Mouse (Mus musculus): ENCODE data around the gene Idh1.

Idh1 gene

DNA sequence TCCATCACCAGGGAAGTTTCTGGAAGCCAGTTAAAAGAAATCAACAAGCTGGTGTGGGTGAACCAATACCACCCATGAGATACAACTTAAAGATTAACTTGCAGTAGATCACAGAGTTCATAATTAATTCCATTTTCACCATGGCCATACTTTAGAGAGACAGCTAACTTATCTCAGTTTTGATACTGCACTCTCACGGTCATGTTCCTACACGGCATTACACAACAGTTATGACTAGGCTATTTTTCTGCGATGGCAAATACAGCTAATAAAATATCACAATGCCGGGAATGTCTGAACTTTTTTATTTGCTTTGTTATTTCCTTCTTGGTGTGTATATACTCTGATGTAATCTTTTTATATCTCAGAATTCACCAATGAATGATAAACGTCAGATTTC is 9.4 kb downstream of the Idh1 start:
- DNase-seq (ENCODE audit: low read depth, low spot score): peak; percentile 46

DNA sequence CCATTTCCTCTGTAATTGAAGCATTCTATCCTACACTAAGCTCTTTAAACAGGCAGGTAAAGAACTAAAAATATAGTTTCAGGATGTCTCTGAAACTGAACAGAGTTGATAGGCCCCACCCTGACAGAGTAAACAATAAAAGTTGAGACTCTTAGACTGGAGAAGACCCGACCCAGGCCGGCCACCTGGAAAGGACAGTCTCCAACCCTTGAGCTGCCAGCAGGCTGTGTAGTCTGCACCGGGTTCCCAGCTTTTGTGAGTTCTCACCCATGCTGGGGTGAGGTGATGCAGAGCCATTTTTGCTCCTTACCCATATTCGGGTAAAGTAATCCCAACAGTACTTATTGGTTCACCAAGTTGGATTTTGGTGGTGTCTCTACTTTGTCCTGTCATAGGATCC is 10.1 kb downstream of the Idh1 start:
- no peak for DNase-seq (ENCODE audit: low read depth, low spot score)

DNA sequence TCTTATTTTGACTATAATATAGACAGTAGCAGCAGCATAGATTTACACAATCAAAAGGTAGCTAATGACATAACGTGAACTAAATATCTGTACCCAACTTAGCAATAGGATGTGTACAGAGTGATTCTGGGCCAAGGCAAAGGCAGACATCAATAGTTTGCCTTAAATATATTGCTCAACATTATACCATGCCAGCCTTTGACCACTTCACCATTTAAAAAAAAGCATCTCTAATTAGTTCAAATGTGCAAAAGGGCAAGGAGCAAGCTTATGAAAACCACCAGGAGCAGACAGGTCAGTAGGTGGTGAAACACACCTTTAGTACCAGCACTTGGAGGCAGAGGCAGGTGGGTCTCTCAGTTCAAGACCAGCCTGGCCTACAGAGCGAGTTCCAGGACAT is 12.6 kb downstream of the Idh1 start:
- DNase-seq (ENCODE audit: low read depth, low spot score): no peak

DNA sequence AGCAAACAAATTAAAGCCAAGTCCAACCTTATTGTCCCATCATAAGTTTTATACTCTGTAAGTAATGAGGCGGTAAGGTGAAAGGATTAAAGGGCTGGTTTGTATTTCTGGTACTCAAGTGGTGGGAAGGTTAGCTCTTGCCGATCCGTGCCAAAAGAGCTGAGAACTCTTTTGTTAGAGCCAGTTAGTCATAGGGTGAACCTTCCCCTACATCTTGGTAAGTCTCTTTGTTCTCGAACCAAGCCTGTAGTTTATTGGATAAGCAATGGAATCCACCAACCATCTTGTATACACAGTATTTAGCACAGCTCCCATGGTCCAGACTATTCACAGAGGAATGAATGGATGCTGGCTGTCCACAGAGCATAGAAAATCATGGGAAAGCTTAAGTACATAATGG is 14.7 kb downstream of the Idh1 start:
- no peak for DNase-seq (ENCODE audit: low read depth, low spot score)

DNA sequence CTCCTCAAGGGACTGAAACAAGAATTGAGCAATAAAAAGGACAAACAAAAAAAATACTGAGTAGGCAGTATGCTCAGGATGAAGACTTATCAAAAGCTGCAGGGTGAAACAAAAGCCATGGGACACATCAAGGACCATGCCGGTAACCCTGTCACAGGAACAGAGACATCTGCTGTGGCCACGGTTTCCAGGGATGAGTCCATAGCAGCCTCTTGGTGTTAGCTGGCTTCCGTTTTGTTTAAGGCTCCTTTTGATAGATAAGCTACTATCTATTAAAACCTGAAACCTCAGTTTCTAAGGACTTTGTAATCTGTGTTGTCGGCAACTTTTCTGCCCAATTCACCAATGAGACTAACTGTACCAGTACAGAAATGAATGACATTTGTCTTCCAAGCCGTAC is 16.4 kb downstream of the Idh1 start:
- DNase-seq (ENCODE audit: low read depth, low spot score): no peak

DNA sequence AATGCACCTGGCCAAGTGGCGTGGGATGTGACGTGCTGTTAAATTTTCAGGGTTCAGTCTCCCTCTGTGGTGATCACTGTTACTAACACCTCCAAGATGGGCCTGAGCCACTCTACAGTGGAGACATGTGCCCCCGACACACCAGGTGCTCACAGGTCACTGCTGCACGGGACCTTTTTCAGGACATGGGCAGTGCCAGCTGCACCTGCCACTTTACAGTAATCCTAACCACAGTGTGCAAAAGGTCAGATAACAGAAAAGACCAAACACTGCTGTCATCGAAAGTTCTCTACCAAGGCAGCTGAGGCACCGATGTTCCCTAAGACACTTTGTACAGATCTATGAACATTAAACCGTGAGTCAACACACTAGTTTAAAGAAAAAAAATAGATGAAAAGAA is 16.8 kb downstream of the Idh1 start:
- no peak for DNase-seq (ENCODE audit: low read depth, low spot score)

DNA sequence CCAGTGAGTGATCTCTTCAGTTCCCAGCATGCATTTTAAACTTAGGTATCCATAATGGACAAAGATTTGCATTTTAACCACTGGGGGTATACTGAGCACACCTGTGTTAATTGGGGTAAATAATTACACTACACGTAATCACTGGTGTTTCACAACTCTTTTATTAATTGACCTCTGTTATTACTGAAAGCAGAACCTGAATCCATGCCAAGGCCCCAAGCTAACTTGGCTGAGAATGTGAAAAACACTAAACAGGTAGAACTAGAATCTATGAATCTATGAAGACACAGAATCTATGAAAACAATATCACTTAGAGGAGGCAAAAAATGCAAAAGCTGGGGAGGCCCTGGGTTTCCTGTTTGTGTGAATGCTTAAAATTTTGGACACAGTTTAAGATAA is 18.8 kb downstream of the Idh1 start:
- DNase-seq (ENCODE audit: low read depth, low spot score): no peak

DNA sequence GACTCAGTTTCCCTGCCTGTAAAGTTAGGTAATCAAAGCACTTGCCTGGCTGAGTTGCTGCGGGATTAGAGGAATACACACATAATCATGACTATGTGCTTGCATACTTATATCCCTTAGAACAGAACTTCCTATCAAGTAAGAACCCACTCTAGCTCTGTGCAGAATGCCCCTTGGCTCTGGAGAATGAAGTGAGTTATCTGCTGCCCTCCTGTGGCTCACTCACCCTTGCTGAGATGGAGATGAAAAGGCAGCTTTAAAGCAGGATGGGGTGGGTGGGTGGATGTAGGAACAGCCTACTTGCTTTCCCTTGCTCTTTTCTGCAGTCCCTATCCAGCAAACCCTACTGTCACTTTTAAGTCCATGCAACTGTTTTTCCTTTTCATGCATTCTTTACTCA is 24.1 kb downstream of the Idh1 start:
- no peak for DNase-seq (ENCODE audit: low read depth, low spot score)

DNA sequence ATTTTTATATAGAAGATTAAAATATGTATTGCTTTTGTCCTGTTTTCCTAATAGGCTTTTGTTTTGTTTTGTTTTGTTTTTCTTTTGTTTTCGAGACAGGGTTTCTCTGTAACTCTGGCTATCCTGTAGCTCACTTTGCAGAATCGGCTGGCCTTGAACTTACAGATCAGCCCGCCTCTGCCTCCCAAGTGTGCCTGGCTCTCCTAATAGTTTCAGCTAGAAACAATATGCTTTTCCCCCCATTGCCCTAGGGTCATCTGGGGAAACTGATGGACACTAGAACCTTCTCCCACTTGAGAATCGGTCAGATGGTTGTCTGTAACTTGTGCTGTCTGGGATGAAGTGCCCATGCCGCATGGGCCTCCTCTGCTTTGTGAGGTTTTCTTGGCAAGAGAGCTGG is 30.2 kb downstream of the Idh1 start:
- no peak for DNase-seq (ENCODE audit: low read depth, low spot score)

DNA sequence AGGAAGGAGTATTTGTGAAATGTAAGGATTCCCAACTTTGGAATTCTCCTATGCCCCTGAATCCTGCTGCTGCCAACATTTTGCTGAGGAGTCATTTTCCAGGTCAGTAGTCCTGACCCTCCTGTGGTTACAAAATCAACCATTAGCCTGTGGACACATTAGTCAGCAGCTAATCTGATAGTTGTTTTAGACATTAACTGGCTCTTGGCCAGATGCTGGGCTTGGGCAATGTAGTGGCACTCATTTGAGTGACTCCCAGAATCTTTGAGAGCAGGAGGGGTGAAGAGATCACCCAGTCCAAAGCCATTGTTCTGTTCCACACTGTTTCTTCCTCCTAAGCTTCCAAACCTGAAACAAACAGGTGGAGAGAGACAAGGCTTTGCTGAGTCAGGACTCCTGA is 31.5 kb downstream of the Idh1 start:
- DNase-seq (ENCODE audit: low read depth, low spot score): peak; percentile 93

DNA sequence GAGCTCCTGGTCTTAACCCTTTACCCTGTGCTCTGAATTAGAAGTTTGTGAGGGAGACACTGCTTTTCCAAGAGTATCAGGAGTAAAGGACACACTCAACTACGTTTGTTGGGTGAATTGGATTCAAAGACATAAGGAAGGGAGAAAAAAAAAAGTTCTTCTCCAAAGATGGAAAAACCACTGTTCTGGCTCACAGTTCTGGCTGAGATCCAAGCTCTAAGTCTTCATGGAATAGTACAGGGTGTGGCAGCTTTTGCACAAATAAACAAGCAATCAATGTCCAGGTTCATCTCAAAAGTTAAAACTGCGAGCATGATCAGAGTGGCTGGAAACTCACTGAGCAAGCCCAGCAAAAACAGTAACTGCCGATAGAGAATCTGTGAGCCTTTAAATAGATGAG is 38.3 kb downstream of the Idh1 start:
- DNase-seq (ENCODE audit: low read depth, low spot score): peak; percentile 54

DNA sequence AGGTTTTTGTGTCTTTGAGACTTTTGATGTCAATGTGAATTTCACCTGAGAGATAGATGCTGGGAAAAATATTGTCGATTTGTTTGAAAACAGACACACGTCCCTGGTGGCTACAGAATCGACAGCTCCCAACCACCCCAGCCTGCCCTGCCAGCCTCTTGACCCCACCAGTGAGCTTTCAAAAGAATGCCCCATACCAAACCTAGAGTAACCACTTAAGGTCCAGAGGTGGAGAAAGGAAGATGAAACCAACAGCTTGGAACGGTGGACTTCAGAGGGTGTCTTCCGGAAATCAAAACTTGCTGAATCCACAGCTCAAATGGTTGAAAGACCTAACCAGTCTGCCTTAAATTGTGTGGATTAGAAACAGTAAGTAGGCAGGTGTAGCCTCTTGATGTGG is 39.0 kb downstream of the Idh1 start:
- no peak for DNase-seq (ENCODE audit: low read depth, low spot score)

DNA sequence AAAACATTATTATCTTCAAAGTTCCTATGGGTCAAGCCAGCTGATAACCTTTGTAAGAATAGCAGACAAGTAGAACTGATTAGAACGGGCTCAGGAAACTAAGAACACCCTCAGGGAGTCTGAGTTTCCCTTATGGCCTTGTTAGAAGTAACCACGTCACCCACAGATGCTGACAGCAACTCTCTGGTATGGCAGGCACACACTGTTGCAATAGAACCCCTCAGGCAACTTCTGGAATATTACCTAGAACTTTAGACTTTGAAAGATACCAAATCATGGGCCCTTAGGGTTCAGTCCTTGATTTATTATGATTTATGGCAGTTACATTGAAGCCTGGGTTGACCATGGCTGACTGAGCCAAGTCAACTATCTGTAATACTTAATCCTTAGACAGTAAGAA is 39.7 kb downstream of the Idh1 start:
- peak; percentile 88 for DNase-seq (ENCODE audit: low read depth, low spot score)

DNA sequence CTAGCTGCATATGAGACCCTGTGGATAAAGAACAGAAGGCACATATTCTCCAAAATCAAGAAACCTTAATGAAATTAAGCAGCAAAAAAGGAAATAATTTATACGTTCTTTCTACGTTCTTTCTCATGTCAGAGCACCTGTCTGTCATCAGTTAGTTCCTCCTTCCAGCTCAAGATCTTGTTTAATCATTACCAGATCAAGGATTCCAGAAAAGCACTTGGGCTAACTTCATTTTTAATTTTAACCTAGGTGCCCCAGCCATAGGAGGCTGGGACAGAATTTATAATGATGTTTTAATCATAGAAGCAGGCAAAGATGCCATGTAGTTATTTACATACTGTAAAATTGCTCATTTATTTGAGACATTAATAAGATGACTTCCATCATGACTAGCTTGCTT is 41.5 kb downstream of the Idh1 start:
- no peak for DNase-seq (ENCODE audit: low read depth, low spot score)

DNA sequence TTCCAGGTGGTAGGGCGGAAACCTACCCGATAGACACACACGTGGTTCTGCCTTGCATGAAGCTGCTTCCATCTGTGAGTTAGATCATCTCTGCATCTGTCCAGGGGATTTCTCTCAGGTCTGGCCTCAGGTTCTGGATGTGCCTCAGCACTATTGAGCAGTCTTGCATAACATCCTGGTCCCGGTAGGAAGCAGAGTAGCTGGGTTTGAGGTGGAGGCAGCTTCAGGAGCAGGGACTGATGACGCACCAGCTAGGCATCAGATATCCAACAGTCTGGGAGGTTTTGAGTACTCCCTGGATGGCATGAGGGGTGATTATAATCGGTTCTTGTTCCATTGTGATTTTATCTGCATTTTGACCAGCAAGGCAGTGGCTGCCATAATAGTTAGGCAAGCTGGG is 48.7 kb downstream of the Idh1 start:
- no peak for DNase-seq (ENCODE audit: low read depth, low spot score)

DNA sequence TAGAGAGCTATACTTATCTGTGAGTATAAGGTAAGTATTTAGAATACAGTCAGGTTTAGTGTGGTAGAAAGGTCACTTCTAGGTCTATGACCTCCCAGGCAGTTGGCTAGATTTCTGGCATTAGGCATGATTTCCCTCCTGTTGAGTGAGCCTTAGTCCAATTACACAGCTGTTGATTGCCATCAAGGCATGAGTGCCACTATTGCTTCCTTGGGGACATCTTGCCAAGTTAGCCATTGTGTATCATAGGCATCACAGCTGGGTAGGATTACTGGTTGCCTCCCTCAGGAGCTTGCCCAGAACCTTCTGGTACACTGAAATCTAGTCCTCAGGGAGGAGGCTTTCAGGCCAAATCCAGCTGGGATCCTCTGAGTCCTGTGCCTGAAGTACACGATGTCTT is 53.5 kb downstream of the Idh1 start:
- DNase-seq (ENCODE audit: low read depth, low spot score): no peak

DNA sequence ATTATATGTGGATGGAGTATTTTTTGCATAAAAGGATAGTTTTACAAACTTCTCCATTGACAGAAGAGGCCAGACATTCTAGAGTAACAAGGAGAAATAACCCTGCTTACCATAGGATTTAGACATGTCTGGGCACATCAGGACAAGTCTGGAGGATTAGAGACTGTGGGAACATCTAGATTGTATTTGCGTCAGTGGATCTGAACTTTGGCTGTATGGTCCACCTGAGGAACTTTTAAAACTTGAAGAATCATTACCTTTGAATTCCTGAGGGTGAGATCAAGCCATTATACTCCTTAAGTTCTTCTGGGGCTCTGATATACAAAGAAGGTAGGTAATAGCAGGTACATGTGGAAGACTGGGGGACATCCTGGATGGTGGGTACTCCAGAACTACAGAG is 54.6 kb downstream of the Idh1 start:
- no peak for DNase-seq (ENCODE audit: low read depth, low spot score)

DNA sequence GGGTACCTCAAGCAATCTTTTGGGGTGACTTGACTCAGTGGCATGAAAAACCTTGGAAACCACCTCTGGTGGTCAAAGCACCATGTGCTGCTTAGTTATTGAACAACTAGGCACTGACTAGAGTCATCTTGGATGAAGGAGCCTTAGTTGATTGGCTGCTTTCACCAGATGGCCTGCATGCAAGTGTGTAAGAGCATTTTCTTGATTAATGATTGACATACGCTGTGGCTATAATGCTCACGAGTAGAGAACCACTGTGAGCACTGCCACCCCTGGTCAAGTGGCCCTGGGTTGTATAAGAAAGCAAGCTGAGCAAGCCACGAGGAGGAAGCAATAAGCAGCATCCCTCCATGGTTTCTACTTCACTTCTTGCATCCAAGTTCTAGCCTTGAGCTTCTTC is 56.1 kb downstream of the Idh1 start:
- DNase-seq (ENCODE audit: low read depth, low spot score): no peak

DNA sequence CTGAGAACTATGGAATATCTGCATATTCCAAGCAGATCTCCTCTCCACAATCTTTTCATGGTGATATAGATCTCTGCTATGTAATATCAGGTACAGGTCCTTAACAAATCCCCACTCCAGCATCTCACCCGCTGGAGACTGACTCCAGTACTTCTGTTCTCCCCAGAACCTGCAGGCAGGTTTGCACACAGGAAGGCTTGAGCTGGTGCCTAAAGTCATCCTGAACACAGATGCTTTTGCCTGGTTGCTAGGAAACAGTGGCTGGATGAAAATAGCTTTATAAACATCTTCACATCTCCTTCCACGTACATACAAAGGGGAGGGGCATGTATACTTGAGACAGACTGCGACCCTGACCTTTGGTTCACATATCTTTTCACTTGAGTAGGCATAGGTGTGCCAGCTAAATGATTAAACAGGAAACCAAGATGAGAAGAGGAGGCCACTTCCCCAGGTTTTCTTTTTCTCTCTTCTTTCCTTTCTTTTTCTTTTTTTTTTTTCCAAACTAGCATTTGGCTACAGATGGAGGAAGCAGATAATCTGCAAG is 56.6 kb downstream of the Idh1 start:
- DNase-seq (ENCODE audit: low read depth, low spot score): no peak

DNA sequence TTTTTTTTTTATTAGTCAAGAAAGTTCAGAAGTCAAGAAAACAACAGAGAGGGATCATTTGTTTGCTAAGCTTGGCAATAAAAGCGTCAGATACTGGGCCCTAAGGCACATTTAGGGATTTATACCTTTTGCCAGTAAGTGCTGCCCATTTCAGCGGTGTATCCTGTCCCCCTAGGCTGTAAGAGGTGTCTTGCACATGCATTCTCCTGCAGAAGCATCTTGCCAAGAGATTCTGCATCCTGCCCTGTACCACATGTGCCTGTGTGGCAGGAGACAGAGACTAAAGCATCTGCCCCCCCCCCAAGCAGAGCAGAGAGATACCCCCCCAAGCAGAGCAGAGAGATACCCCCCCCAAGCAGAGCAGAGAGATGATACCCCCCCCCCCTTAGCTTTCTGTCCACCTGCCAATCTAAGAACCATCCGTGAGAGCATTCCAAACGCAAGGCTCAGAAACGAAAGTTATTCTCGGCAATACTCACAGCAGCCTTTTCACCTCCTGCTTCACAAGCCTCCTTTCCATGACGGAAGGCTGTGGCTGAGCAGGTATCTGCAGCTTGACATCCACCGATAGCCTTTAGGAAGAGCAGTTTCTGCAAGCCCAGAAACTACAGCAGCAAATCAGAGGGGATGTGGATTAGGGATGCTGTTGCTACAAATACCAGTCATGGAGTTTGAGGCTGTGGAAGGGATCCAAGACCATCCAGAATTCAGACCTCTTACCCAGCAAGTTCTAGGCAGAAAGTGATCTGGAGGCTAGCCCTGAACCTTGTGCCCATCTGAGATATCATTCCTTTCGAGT is 63.5 kb downstream of the Idh1 start, which contains the start of gene D630023F18Rik:
Gene D630023F18Rik, minus strand, starts transcription at position 641 of the 799 bp plus-strand sequence.
- peak; percentile 37 for DNase-seq (ENCODE audit: low read depth, low spot score)

DNA sequence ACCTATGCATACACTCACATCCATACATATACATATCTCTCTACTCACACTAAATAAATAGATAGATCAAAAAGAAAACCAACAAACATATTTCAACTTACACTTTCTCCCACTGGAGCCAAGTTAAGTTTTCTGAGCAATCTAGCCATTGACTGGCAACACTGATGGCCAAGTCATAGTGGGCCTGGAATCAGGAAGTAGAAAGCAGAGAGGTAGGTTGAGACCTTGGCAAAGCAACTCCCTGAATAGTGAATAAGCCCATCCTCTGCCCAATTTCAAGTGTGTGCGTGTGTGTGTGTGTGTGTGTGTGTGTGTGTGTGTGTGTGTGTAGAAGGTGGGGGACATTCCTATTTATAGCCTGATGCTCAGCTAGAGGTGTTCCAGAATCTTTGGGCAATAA is 66.9 kb downstream of the Idh1 start, which contains the start of gene Gm28845:
Gene Gm28845, minus strand, starts transcription at position 121 of the 400 bp plus-strand sequence.
- DNase-seq (ENCODE audit: low read depth, low spot score): no peak

DNA sequence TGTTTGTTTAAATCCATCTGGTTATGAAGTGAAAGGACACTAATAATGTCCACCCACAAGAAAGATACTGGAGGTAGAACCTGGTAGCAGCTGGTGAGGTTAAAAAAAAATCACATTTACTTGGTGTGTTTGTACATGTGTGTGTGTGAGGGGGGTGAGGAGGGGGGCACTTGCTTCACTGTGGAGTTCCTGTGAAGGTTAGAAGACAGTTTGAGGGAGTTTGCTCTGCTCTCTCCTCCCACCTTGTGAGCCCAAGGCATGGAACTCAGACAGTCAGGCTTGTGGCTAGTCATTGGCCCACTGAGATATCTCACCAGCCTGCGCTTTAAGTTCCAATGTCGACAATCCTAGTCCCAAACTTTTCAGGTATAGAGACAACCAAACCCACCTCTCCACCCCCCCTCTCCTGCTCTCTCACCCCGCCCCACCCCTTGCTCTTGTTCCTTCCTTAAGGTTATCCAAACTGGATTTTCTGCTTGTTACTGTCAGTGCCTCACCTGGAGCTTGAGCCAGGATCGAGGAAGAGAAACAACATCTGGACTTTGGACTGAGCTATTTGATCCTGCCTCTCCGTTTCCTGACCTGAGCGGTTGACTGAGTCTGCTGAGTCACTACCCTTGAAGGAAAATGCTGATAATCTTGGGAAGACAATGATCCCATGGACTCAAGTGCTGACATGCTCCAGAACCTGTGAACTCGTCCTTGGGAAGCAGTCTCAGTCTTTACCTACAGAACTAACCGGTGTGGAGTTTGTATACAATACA is 68.0 kb downstream of the Idh1 start:
- peak; percentile 46 for DNase-seq (ENCODE audit: low read depth, low spot score)

Data from 3T3-L1 (cell line).